Mouse (Mus musculus): ENCODE data around the gene Ptgis. TPM values are rescaled to one million over a fixed set of nuclear protein-coding genes. Genes with fewer than 3 reads are reported as not detected.

Gene Ptgis
- polyA plus RNA-seq, 1 experiment, result not detected

GRCm38 (mm10) chr2:167274713-167275465 lies 34.5 kb upstream of the Ptgis start:
- Histone ChIP-seq H3K27ac (ENCODE audit: insufficient read depth, low read depth, low read length) (no peak overlapping the region), H3K4me1 (ENCODE audit: control insufficient read depth, insufficient read depth, low read length) (no peaks in the 10 kb centered on the region; the same call in 1 of the 2 replicates), H3K4me3 (ENCODE audit: insufficient read depth, low read depth, low read length) (no peak overlapping the region)
- TF ChIP-seq CTCF (IDR thresholded peaks at IDR 0.05; ENCODE audit: insufficient read depth, low read depth, low read length), result no peak
- TF ChIP-seq POLR2A (IDR thresholded peaks at IDR 0.05; ENCODE audit: insufficient read depth, low read depth, low read length), result no peak
- WGBS, result 70% methylated on average over 10 of the region's 10 CpGs

- Histone ChIP-seq H3K4me3 (ENCODE audit: insufficient read depth, low read depth, low read length) (no peak overlapping the region), H3K4me1 (ENCODE audit: control insufficient read depth, insufficient read depth, low read length) (peaks cover 5% of the 10 kb centered on the region), H3K27ac (ENCODE audit: insufficient read depth, low read depth, low read length) (no peak overlapping the region)
- 73% methylated on average over 13 of the region's 13 CpGs for WGBS
- TF ChIP-seq CTCF (IDR thresholded peaks at IDR 0.05; ENCODE audit: insufficient read depth, low read depth, low read length) (no peak), POLR2A (IDR thresholded peaks at IDR 0.05; ENCODE audit: insufficient read depth, low read depth, low read length) (no peak)
These were observed 32.9 kb upstream of the Ptgis start for GRCm38 (mm10) chr2:167273206-167273740.

GRCm38 (mm10) chr2:167272706-167273105 lies 32.3 kb upstream of the Ptgis start:
- TF ChIP-seq POLR2A (IDR thresholded peaks at IDR 0.05; ENCODE audit: insufficient read depth, low read depth, low read length), result no peak
- no peak for TF ChIP-seq CTCF (IDR thresholded peaks at IDR 0.05; ENCODE audit: insufficient read depth, low read depth, low read length)
- 87% methylated on average over 3 of the region's 3 CpGs for WGBS
- Histone ChIP-seq H3K4me3 (ENCODE audit: insufficient read depth, low read depth, low read length) (no peak overlapping the region), H3K27ac (ENCODE audit: insufficient read depth, low read depth, low read length) (no peak overlapping the region), H3K4me1 (ENCODE audit: control insufficient read depth, insufficient read depth, low read length) (peaks cover 9% of the 10 kb centered on the region)

GRCm38 (mm10) chr2:167271121-167271521 lies 30.7 kb upstream of the Ptgis start:
- Histone ChIP-seq H3K4me3 (ENCODE audit: insufficient read depth, low read depth, low read length) (no peak overlapping the region), H3K4me1 (ENCODE audit: control insufficient read depth, insufficient read depth, low read length) (peaks cover 9% of the 10 kb centered on the region), H3K27ac (ENCODE audit: insufficient read depth, low read depth, low read length) (no peak overlapping the region)
- TF ChIP-seq CTCF (IDR thresholded peaks at IDR 0.05; ENCODE audit: insufficient read depth, low read depth, low read length) (no peak), POLR2A (IDR thresholded peaks at IDR 0.05; ENCODE audit: insufficient read depth, low read depth, low read length) (no peak)
- WGBS, result 86% methylated on average over 9 of the region's 9 CpGs

GRCm38 (mm10) chr2:167270496-167270895 lies 30.1 kb upstream of the Ptgis start:
- Histone ChIP-seq H3K4me3 (ENCODE audit: insufficient read depth, low read depth, low read length) (no peak overlapping the region), H3K4me1 (ENCODE audit: control insufficient read depth, insufficient read depth, low read length) (peaks cover 9% of the 10 kb centered on the region), H3K27ac (ENCODE audit: insufficient read depth, low read depth, low read length) (no peak overlapping the region)
- 92% methylated on average over 3 of the region's 3 CpGs for WGBS
- TF ChIP-seq CTCF (IDR thresholded peaks at IDR 0.05; ENCODE audit: insufficient read depth, low read depth, low read length), result no peak
- no peak for TF ChIP-seq POLR2A (IDR thresholded peaks at IDR 0.05; ENCODE audit: insufficient read depth, low read depth, low read length)

GRCm38 (mm10) chr2:167268721-167269120 lies 28.3 kb upstream of the Ptgis start:
- peaks cover 9% of the 10 kb centered on the region for H3K4me1 ChIP-seq (ENCODE audit: control insufficient read depth, insufficient read depth, low read length)
- TF ChIP-seq POLR2A (IDR thresholded peaks at IDR 0.05; ENCODE audit: insufficient read depth, low read depth, low read length) (no peak), CTCF (IDR thresholded peaks at IDR 0.05; ENCODE audit: insufficient read depth, low read depth, low read length) (no peak)
- H3K4me3 ChIP-seq (ENCODE audit: insufficient read depth, low read depth, low read length), result no peak overlapping the region
- peak overlapping the region; percentile 91; the same call in 1 of the 2 replicates for H3K27ac ChIP-seq (ENCODE audit: insufficient read depth, low read depth, low read length)
- WGBS, result 87% methylated on average over 1 of the region's 1 CpGs

- TF ChIP-seq POLR2A (IDR thresholded peaks at IDR 0.05; ENCODE audit: insufficient read depth, low read depth, low read length), result no peak
- no peak for TF ChIP-seq CTCF (IDR thresholded peaks at IDR 0.05; ENCODE audit: insufficient read depth, low read depth, low read length)
These were observed 27.9 kb upstream of the Ptgis start for GRCm38 (mm10) chr2:167268411-167268690.

GRCm38 (mm10) chr2:167267531-167268410 lies 27.4 kb upstream of the Ptgis start:
- H3K4me1 ChIP-seq (ENCODE audit: control insufficient read depth, insufficient read depth, low read length), result peaks cover 9% of the 10 kb centered on the region
- TF ChIP-seq POLR2A (IDR thresholded peaks at IDR 0.05; ENCODE audit: insufficient read depth, low read depth, low read length) (no peak), CTCF (IDR thresholded peaks at IDR 0.05; ENCODE audit: insufficient read depth, low read depth, low read length) (no peak)
- H3K27ac ChIP-seq (ENCODE audit: insufficient read depth, low read depth, low read length), result peak overlapping the region; percentile 91
- H3K4me3 ChIP-seq (ENCODE audit: insufficient read depth, low read depth, low read length), result no peak overlapping the region
- 47% methylated on average over 14 of the region's 14 CpGs for WGBS

More at GRCm38 (mm10) chr2:167268411-167268690, 27.9 kb upstream of the Ptgis start:
- Histone ChIP-seq H3K4me3 (ENCODE audit: insufficient read depth, low read depth, low read length) (no peak overlapping the region), H3K27ac (ENCODE audit: insufficient read depth, low read depth, low read length) (peak overlapping the region; percentile 91), H3K4me1 (ENCODE audit: control insufficient read depth, insufficient read depth, low read length) (peaks cover 9% of the 10 kb centered on the region)
- WGBS, result 91% methylated on average over 8 of the region's 8 CpGs

- TF ChIP-seq POLR2A (IDR thresholded peaks at IDR 0.05; ENCODE audit: insufficient read depth, low read depth, low read length) (no peak), CTCF (IDR thresholded peaks at IDR 0.05; ENCODE audit: insufficient read depth, low read depth, low read length) (no peak)
- H3K4me3 ChIP-seq (ENCODE audit: insufficient read depth, low read depth, low read length), result no peak overlapping the region
- WGBS, result 84% methylated on average over 10 of the region's 10 CpGs
- H3K4me1 ChIP-seq (ENCODE audit: control insufficient read depth, insufficient read depth, low read length), result peaks cover 9% of the 10 kb centered on the region
- H3K27ac ChIP-seq (ENCODE audit: insufficient read depth, low read depth, low read length), result no peak overlapping the region
These were observed 25.8 kb upstream of the Ptgis start for GRCm38 (mm10) chr2:167266231-167266630.

Data from olfactory bulb, adult 2 months (tissue).